ENCODE assay signal across 12 mouse cellular contexts in the genomic region with DNA sequence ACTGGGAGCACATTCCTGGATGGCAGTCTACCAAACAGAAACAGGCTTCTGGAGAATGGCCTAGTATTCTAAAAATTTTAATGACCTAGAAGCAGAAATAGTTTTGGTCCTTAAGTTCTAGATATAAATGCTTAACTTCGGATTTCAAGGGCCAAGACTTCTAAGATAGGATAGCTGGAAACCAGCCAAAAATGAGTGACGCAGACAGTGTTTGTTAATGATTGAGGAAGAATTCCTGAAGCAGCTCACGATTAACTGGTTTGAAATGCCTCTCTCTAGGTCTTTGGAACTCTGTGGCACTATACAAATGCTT.
DNase-seq lines count a peak whose midpoint lies in the region; ATAC-seq and TF ChIP-seq lines count a peak whose summit lies in the region.
"Had no signal": no experiment of that assay in that cellular context is flagged by ENCODE, and none has a peak within 500 bp of the region (broad histone marks: within the 10 kb centered on the region; RNA-seq: fewer than 3 reads in every experiment).

No protein-coding gene starts in this region.

- peak; percentile 15 for DNase-seq in hindbrain, postnatal 0 days (ENCODE audit: low spot score)
- DNase-seq in hindbrain, embryonic 14.5 days (ENCODE audit: low spot score), result no peak
- peak; percentile 76 for DNase-seq in lung, postnatal 10 days
- DNase-seq in frontal cortex, postnatal 10 days (ENCODE audit: low spot score in 2 of 2), result no peak
- no peak for DNase-seq in neural tube, embryonic 10.5 days (ENCODE audit: extremely low spot score, low spot score)
- no peak for DNase-seq in spleen, adult 12 weeks (ENCODE audit: low spot score)

- H3K27me3 ChIP-seq in hindbrain, postnatal 0 days (ENCODE audit: insufficient read depth, low read length), result no peaks in the 10 kb centered on the region
- no peaks in the 10 kb centered on the region for H3K27me3 ChIP-seq in hindbrain, embryonic 14.5 days (ENCODE audit: control insufficient read depth, insufficient read depth, low read length)
- H3K27me3 ChIP-seq in intestine, embryonic 16.5 days (replicated peaks; ENCODE audit: control insufficient read depth, insufficient read depth, low read length), result no peaks in the 10 kb centered on the region
- H3K27me3 ChIP-seq: forebrain, embryonic 12.5 days; neural tube, embryonic 12.5 days had no signal

- TF ChIP-seq CTCF in hindbrain, postnatal 0 days (IDR thresholded peaks at IDR 0.05; ENCODE audit: low read depth), result no peak

- no peak overlapping the region for H3K4me3 ChIP-seq in hindbrain, postnatal 0 days (ENCODE audit: low read length)
- no peak overlapping the region for H3K4me3 ChIP-seq in hindbrain, embryonic 14.5 days (replicated peaks; ENCODE audit: low read length)
- no peak overlapping the region for H3K4me3 ChIP-seq in brown adipose tissue, adult 24 weeks (ENCODE audit: insufficient read depth, low read depth, low read length)
- no peak overlapping the region for H3K4me3 ChIP-seq in intestine, embryonic 16.5 days (ENCODE audit: low read length)
- H3K4me3 ChIP-seq: forebrain, embryonic 12.5 days; neural tube, embryonic 12.5 days had no signal

- ATAC-seq in hindbrain, postnatal 0 days, result no peak
- no peak for ATAC-seq in hindbrain, embryonic 14.5 days (ENCODE audit: low FRiP score)
- ATAC-seq in intestine, embryonic 16.5 days, result 0 out of 2 replicates have a peak, but pooled peaks have one; percentile 38
- ATAC-seq: inflammation-experienced regulatory T-cells, adult 6 months had no signal

- WGBS in hindbrain, postnatal 0 days, result 36% methylated on average over 3 of the region's 3 CpGs
- 44% methylated on average over 3 of the region's 3 CpGs for WGBS in hindbrain, embryonic 14.5 days
- WGBS in intestine, embryonic 16.5 days, result 8% methylated on average over 3 of the region's 3 CpGs

- H3K9ac ChIP-seq in hindbrain, postnatal 0 days (replicated peaks; ENCODE audit: low read length), result no peak overlapping the region
- no peak overlapping the region for H3K9ac ChIP-seq in hindbrain, embryonic 14.5 days
- no peak overlapping the region for H3K9ac ChIP-seq in intestine, embryonic 16.5 days (ENCODE audit: low read depth, low read length)
- H3K9ac ChIP-seq: forebrain, embryonic 12.5 days; liver, embryonic 14.5 days; neural tube, embryonic 12.5 days had no signal

- H3K36me3 ChIP-seq in hindbrain, postnatal 0 days (ENCODE audit: insufficient read depth, low read length), result no peaks in the 10 kb centered on the region
- no peaks in the 10 kb centered on the region for H3K36me3 ChIP-seq in hindbrain, embryonic 14.5 days (replicated peaks; ENCODE audit: control insufficient read depth, insufficient read depth)
- no peaks in the 10 kb centered on the region for H3K36me3 ChIP-seq in intestine, embryonic 16.5 days (ENCODE audit: control insufficient read depth, insufficient read depth, low read length)
- H3K36me3 ChIP-seq: forebrain, embryonic 12.5 days; neural tube, embryonic 12.5 days had no signal

- 0 out of 2 replicates have a peak, but pooled peaks cover 3% of the 10 kb centered on the region for H3K4me1 ChIP-seq in hindbrain, postnatal 0 days (ENCODE audit: insufficient read depth, low read length)
- peaks cover 16% of the 10 kb centered on the region for H3K4me1 ChIP-seq in hindbrain, embryonic 14.5 days (replicated peaks; ENCODE audit: control insufficient read depth, insufficient read depth, low read length)
- H3K4me1 ChIP-seq in brown adipose tissue, adult 24 weeks (ENCODE audit: control insufficient read depth, insufficient read depth, insufficient read length, low read length), result peaks cover 26% of the 10 kb centered on the region
- peaks cover 36% of the 10 kb centered on the region for H3K4me1 ChIP-seq in intestine, embryonic 16.5 days (ENCODE audit: control insufficient read depth, insufficient read depth, low read length)

- no peaks in the 10 kb centered on the region for H3K9me3 ChIP-seq in hindbrain, postnatal 0 days (ENCODE audit: low read length)
- H3K9me3 ChIP-seq in hindbrain, embryonic 14.5 days (ENCODE audit: control insufficient read depth, low read length), result no peaks in the 10 kb centered on the region
- H3K9me3 ChIP-seq in intestine, embryonic 16.5 days (ENCODE audit: control insufficient read depth, low read length), result no peaks in the 10 kb centered on the region
- H3K9me3 ChIP-seq: forebrain, embryonic 12.5 days; neural tube, embryonic 12.5 days had no signal

- H3K27ac ChIP-seq in hindbrain, postnatal 0 days, result no peak overlapping the region
- H3K27ac ChIP-seq in hindbrain, embryonic 14.5 days, result no peak overlapping the region
- H3K27ac ChIP-seq in brown adipose tissue, adult 24 weeks (replicated peaks; ENCODE audit: low read depth, low read length), result peak overlapping the region; percentile 68
- peak overlapping the region; percentile 73 for H3K27ac ChIP-seq in intestine, embryonic 16.5 days (ENCODE audit: low read length)
- H3K27ac ChIP-seq: forebrain, embryonic 12.5 days; liver, embryonic 14.5 days; neural tube, embryonic 12.5 days had no signal

- H3K4me2 ChIP-seq in hindbrain, postnatal 0 days (ENCODE audit: low read depth, low read length), result no peak overlapping the region
- H3K4me2 ChIP-seq in hindbrain, embryonic 14.5 days (replicated peaks), result no peak overlapping the region
- H3K4me2 ChIP-seq in intestine, embryonic 16.5 days (ENCODE audit: low read depth, low read length), result no peak overlapping the region
- H3K4me2 ChIP-seq: forebrain, embryonic 12.5 days; neural tube, embryonic 12.5 days had no signal

Comparison
In these comparisons a context has a peak if more than half of its experiments do, and no peak if none do; other contexts are left out.
1. DNase-seq: peak in hindbrain, postnatal 0 days (single experiment) and lung, postnatal 10 days (single experiment); none in hindbrain, embryonic 14.5 days (single experiment), frontal cortex, postnatal 10 days (0 of 2), neural tube, embryonic 10.5 days (single experiment) and spleen, adult 12 weeks (single experiment).
2. H3K27ac ChIP-seq: peak in brown adipose tissue, adult 24 weeks (single experiment) and intestine, embryonic 16.5 days (single experiment); none in hindbrain, postnatal 0 days (single experiment) and hindbrain, embryonic 14.5 days (single experiment).